Mouse (Mus musculus) limb, embryonic 15.5 days (tissue): ENCODE measurements around the gene Pgbd5. TPM values are rescaled to one million over a fixed set of nuclear protein-coding genes. Genes with fewer than 3 reads are reported as not detected.
A peak's percentile ranks its signal among the peaks of the same experiment; 100 is the strongest.

Experiments
- ATAC-seq: fragments of 200-750 bp; cut with Nextera tagmentation; 2 replicates; pipeline ENCODE4 v1.8.0; 2017; ENCODE audit warnings: low read depth, moderate TSS enrichment; ENCODE audit not compliant: insufficient number of reproducible peaks, low FRiP score, low TSS enrichment
- H3K27ac ChIP-seq: fragments of 300-500 bp; sonication (generic); 2 replicates; pipeline ENCODE4 v1.5.1; 2015; ENCODE audit warnings: moderate library complexity, mild to moderate bottlenecking, inconsistent platforms
- H3K27me3 ChIP-seq: fragments of 300-500 bp; sonication (generic); 2 replicates; pipeline ENCODE4 v1.6.1; 2015; ENCODE audit warnings: inconsistent platforms
- H3K36me3 ChIP-seq: fragments of 300-500 bp; sonication (generic); 2 replicates; pipeline ENCODE4 v1.6.1; 2015; ENCODE audit warnings: inconsistent platforms
- H3K4me1 ChIP-seq: fragments of 300-500 bp; sonication (generic); 2 replicates; pipeline ENCODE4 v1.6.1; 2015; ENCODE audit warnings: inconsistent platforms
- H3K4me2 ChIP-seq: fragments of 300-500 bp; sonication (generic); 2 replicates; pipeline ENCODE4 v1.6.1; 2015; ENCODE audit warnings: mild to moderate bottlenecking, inconsistent platforms
- H3K4me3 ChIP-seq: fragments of 300-500 bp; sonication (generic); 2 replicates; pipeline ENCODE4 v1.5.1; 2015; ENCODE audit warnings: mild to moderate bottlenecking, inconsistent platforms
- H3K9ac ChIP-seq: fragments of 300-500 bp; sonication (generic); 2 replicates; pipeline ENCODE4 v1.6.1; 2015; ENCODE audit warnings: inconsistent platforms
- H3K9me3 ChIP-seq: fragments of 300-500 bp; sonication (generic); 2 replicates; pipeline ENCODE4 v1.6.1; 2016; ENCODE audit warnings: inconsistent platforms
- WGBS: fragments of 180-500 bp; shearing (Covaris S2); methylation state at CpG from one replicate; pipeline ENCODE4 v1.1.7; 2015; 5-methylcytosine and 5-hydroxymethylcytosine counted together
- polyA plus RNA-seq: library from polyadenylated mRNA; unstranded; fragments of >200 nt; fragmentation: Nextera tagmentation; extraction: Ambion mirVana; gene quantifications from 2 replicates; pipeline ENCODE4 v1.2.1, GENCODE M21; 2015

Gene Pgbd5
- polyA plus RNA-seq, 1 experiment from 2014 or later = 2.3 TPM

GRCm38 (mm10) chr8:124398843-124399402 is 40.5 kb downstream of the Pgbd5 start:
- H3K9ac ChIP-seq = no peak overlapping the region
- no peak overlapping the region for H3K27ac ChIP-seq
- H3K36me3 ChIP-seq = no peaks in the 10 kb centered on the region
- H3K4me3 ChIP-seq = no peak overlapping the region
- ATAC-seq = no peak
- no peaks in the 10 kb centered on the region for H3K9me3 ChIP-seq
- no peak overlapping the region for H3K4me2 ChIP-seq
- H3K27me3 ChIP-seq = no peaks in the 10 kb centered on the region
- H3K4me1 ChIP-seq = peaks cover 7% of the 10 kb centered on the region
- WGBS = 30% methylated on average over 12 of the region's 12 CpGs

DNA sequence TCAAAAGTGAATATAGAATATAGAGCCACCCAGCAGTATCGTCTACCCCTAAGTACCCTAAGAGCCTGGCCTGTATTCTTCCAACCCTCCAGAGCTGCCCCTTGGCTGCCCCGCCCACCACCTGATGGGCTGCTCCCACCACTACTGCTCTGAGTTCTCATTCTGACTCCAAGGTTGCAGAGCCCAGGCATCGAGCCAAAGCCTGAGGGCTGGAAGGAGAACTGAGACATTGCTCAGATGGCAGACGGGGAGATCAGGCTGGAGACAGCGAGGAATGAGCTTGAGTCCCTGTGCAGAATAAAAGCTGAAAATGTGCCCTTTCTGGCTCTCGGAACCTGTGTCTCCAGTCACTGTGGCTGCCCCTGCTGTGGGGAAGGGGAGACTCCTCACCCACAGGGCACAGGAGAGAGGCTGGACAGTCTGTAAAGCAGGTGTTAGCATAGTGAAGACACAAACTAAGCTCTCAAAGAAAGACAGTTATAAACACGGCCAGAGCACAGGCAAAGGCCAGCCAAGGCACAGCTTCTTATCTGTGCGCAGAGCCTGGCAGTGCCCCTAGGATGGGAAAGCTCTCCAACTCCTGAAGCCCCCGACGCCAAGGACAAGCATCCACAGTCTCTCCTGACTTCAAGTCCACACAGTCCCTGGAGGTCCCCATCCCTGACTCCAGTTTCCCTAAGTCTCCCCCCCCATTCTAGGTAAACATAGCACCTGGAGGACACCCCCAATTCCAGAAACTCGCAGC is 42.0 kb downstream of the Pgbd5 start:
- Histone ChIP-seq H3K27me3 (no peaks in the 10 kb centered on the region), H3K36me3 (no peaks in the 10 kb centered on the region), H3K4me2 (no peak overlapping the region), H3K9me3 (no peaks in the 10 kb centered on the region), H3K4me1 (peaks cover 17% of the 10 kb centered on the region), H3K27ac (no peak overlapping the region), H3K9ac (no peak overlapping the region), H3K4me3 (no peak overlapping the region)
- WGBS = 61% methylated on average over 11 of the region's 11 CpGs
- no peak for ATAC-seq

DNA sequence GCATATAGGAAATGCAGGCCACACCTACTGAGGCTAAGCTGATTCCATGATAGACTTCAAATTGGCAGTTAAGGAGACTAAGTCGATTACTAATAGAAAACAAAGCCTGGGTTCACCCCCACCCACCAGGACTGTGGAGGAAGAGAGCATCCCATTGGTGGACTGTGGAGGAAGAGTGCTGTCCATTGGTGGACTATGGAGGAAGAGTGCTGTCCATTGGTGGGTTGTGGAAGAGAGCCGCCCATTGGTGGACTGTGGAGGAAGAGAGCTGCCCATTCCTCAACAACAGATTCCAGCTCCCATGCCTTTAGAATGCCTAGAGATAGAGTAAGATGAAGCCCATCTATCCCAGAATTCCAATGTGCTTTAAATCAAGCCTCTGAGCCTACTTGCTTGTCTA is 42.9 kb downstream of the Pgbd5 start:
- H3K36me3 ChIP-seq = no peaks in the 10 kb centered on the region
- no peak overlapping the region for H3K27ac ChIP-seq
- H3K27me3 ChIP-seq = no peaks in the 10 kb centered on the region
- no peak overlapping the region for H3K4me2 ChIP-seq
- no peaks in the 10 kb centered on the region for H3K9me3 ChIP-seq
- H3K4me3 ChIP-seq = no peak overlapping the region
- 75% methylated on average over 2 of the region's 2 CpGs for WGBS
- no peak overlapping the region for H3K9ac ChIP-seq
- ATAC-seq = no peak
- peaks cover 19% of the 10 kb centered on the region for H3K4me1 ChIP-seq

DNA sequence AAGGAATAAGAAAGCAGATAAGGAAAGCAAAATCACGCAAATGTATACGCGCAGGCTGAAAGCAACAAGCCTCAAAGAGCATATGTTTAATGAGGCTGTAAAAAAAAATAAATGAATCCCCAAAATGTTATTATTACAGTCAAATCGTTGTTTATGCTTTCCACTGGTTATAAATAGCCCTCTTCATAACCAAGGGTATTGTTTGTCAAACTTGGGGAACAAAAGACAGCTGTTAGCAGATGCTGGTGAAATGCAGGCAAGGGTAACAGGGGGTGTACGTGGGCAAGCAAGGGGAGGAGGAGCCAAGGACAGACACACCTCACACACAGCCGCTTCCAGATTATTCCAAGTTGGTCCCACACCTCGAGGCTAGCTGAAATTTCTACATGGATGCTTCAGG is 44.1 kb downstream of the Pgbd5 start:
- H3K4me1 ChIP-seq = peaks cover 19% of the 10 kb centered on the region
- no peaks in the 10 kb centered on the region for H3K36me3 ChIP-seq
- no peak overlapping the region for H3K4me3 ChIP-seq
- H3K27me3 ChIP-seq = no peaks in the 10 kb centered on the region
- no peak for ATAC-seq
- no peak overlapping the region for H3K9ac ChIP-seq
- WGBS = 67% methylated on average over 7 of the region's 7 CpGs
- H3K9me3 ChIP-seq = no peaks in the 10 kb centered on the region
- H3K4me2 ChIP-seq = no peak overlapping the region
- H3K27ac ChIP-seq = no peak overlapping the region

GRCm38 (mm10) chr8:124394951-124395350 is 44.5 kb downstream of the Pgbd5 start:
- Histone ChIP-seq H3K4me3 (no peak overlapping the region), H3K9ac (no peak overlapping the region), H3K4me1 (peaks cover 19% of the 10 kb centered on the region), H3K4me2 (no peak overlapping the region), H3K27me3 (no peaks in the 10 kb centered on the region), H3K36me3 (no peaks in the 10 kb centered on the region), H3K9me3 (no peaks in the 10 kb centered on the region), H3K27ac (no peak overlapping the region)
- WGBS = 76% methylated on average over 7 of the region's 7 CpGs
- no peak for ATAC-seq

DNA sequence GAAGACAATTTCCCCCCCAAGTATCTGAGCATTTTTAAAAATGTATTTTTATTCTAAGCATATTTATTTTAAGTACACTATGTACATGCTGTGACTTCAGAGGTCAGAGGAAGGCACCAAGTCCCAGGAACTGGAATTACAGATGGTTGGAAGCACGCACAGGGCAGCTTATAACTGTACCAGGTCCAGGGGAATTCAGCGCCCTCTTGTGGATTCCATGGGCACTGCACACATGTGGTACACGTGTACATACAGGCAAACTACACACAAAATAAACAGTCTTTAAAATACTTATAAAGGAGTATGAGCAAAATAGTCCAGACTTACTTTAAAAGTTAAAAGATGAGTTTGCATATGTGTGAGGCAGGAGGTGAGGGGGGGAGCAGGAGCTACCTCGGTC is 45.5 kb downstream of the Pgbd5 start:
- H3K9me3 ChIP-seq = no peaks in the 10 kb centered on the region
- H3K36me3 ChIP-seq = no peaks in the 10 kb centered on the region
- no peak overlapping the region for H3K4me3 ChIP-seq
- no peak overlapping the region for H3K27ac ChIP-seq
- no peaks in the 10 kb centered on the region for H3K27me3 ChIP-seq
- peaks cover 19% of the 10 kb centered on the region for H3K4me1 ChIP-seq
- whole genome bisulfite sequencing = 78% methylated on average over 4 of the region's 4 CpGs
- no peak overlapping the region for H3K4me2 ChIP-seq
- ATAC-seq = no peak
- no peak overlapping the region for H3K9ac ChIP-seq

DNA sequence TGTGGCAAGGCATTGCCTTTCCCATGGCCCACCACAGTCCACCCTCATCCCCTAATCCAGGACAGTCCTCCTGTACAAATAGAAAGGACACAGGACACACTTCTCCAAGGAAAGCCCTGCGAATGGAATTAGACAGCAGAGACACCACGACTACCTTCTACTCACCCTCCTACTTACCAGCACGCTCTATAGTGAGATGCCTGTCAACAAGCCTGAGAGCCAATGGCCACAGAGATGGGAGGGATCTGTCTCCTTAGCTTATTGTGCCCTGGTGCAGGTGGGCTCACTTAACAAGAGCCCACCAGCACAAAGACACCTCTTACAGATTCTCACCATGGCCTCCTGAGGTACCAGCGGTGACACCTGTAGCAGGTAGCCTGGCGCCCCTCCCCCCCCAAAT is 46.4 kb downstream of the Pgbd5 start:
- Histone ChIP-seq H3K36me3 (no peaks in the 10 kb centered on the region), H3K4me2 (no peak overlapping the region), H3K4me3 (no peak overlapping the region), H3K9ac (no peak overlapping the region), H3K9me3 (no peaks in the 10 kb centered on the region), H3K27me3 (no peaks in the 10 kb centered on the region), H3K4me1 (peaks cover 19% of the 10 kb centered on the region), H3K27ac (peak overlapping the region; percentile 74)
- 76% methylated on average over 5 of the region's 5 CpGs for WGBS
- ATAC-seq = no peak

- 34% methylated on average over 10 of the region's 10 CpGs for WGBS
- H3K9me3 ChIP-seq = no peaks in the 10 kb centered on the region
- H3K4me3 ChIP-seq = no peak overlapping the region
- peaks cover 16% of the 10 kb centered on the region for H3K4me1 ChIP-seq
- H3K27ac ChIP-seq = peak overlapping the region; percentile 74
- no peaks in the 10 kb centered on the region for H3K36me3 ChIP-seq
- H3K4me2 ChIP-seq = no peak overlapping the region
- H3K9ac ChIP-seq = no peak overlapping the region
- no peak for ATAC-seq
- no peaks in the 10 kb centered on the region for H3K27me3 ChIP-seq
These were observed 47.0 kb downstream of the Pgbd5 start for GRCm38 (mm10) chr8:124392271-124393012.

DNA sequence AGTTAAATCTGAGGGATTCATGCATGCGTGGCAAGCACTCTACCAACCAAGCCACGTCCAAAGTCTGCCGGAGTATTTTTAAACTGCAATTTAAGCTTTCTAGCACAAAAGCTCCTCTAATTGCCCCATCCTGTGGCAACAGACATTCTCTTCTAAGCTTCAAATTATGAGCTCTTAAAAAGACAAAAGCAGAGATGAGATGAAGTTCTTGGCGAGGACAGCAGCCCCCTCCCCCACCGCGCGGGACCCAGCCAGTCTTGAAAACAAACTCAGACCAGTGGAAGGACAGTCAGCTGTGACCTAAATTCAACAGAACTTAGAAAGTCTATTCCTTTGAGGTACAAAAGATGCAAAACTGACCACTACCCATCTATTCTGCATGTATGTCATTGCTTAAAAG is 48.3 kb downstream of the Pgbd5 start:
- Histone ChIP-seq H3K9ac (no peak overlapping the region), H3K36me3 (no peaks in the 10 kb centered on the region), H3K9me3 (no peaks in the 10 kb centered on the region), H3K27me3 (no peaks in the 10 kb centered on the region), H3K4me2 (no peak overlapping the region), H3K4me1 (peaks cover 13% of the 10 kb centered on the region), H3K27ac (no peak overlapping the region), H3K4me3 (no peak overlapping the region)
- ATAC-seq = no peak
- 81% methylated on average over 7 of the region's 7 CpGs for WGBS

- WGBS = 85% methylated on average over 11 of the region's 11 CpGs
- Histone ChIP-seq H3K9me3 (no peaks in the 10 kb centered on the region), H3K9ac (no peak overlapping the region)
These were observed 50.0 kb downstream of the Pgbd5 start for GRCm38 (mm10) chr8:124389495-124389894.

DNA sequence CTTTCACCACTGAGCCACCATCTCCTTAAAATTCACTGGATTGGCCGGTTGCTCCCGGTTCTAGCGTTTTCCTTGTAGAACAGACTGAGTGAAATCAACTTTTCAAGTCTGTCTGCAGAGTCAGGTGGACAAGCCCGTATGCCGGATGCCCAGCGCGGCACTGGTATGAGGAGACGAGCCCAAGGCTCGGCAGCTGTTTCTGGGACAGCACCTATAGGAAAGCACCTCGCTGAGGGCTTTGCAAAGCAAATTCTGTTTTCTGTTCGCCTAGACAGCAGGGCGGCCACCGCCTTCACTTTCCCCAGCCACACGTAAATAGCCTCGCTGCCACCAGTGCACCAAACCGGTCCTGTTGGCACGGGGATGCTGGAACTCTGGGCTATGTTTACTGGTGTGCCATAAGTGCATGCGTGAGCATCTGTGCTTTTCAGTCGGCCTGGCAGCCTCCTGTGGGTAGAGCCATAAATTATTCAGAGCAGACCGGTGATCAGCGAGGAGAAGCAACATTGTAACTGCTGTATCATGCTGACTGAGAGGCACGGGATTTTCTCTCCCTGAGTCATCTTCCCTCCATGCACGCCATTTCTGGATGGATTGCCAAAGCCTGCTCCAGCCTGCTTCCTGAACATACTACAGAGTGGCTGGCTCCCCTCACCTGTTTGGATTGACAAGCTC is 53.1 kb downstream of the Pgbd5 start:
- Histone ChIP-seq H3K4me2 (no peak overlapping the region), H3K4me1 (no peaks in the 10 kb centered on the region), H3K27me3 (no peaks in the 10 kb centered on the region), H3K27ac (no peak overlapping the region), H3K9me3 (no peaks in the 10 kb centered on the region), H3K36me3 (0 out of 2 replicates have a peak, but pooled peaks cover 2% of the 10 kb centered on the region), H3K4me3 (no peak overlapping the region), H3K9ac (no peak overlapping the region)
- WGBS = 78% methylated on average over 23 of the region's 23 CpGs
- ATAC-seq = no peak

More at GRCm38 (mm10) chr8:124389495-124389894, 50.0 kb downstream of the Pgbd5 start:
- Histone ChIP-seq H3K4me3 (no peak overlapping the region), H3K27me3 (no peaks in the 10 kb centered on the region), H3K27ac (no peak overlapping the region), H3K4me1 (peaks cover 13% of the 10 kb centered on the region), H3K4me2 (no peak overlapping the region), H3K36me3 (no peaks in the 10 kb centered on the region)
- no peak for ATAC-seq

- Histone ChIP-seq H3K9ac (no peak overlapping the region), H3K27me3 (no peaks in the 10 kb centered on the region), H3K4me1 (no peaks in the 10 kb centered on the region), H3K4me3 (no peak overlapping the region), H3K27ac (no peak overlapping the region), H3K9me3 (no peaks in the 10 kb centered on the region), H3K4me2 (no peak overlapping the region), H3K36me3 (0 out of 2 replicates have a peak, but pooled peaks cover 2% of the 10 kb centered on the region)
- ATAC-seq = no peak
- 87% methylated on average over 19 of the region's 19 CpGs for WGBS
These were observed 55.1 kb downstream of the Pgbd5 start for GRCm38 (mm10) chr8:124384336-124384735.
